Mouse (Mus musculus) heart, adult 2 months (tissue): Measurements from ENCODE around the gene Washc3.

Experiments
- CTCF ChIP-seq: fragments of 200-600 bp; IDR thresholded peaks from 2 replicates; pipeline ENCODE4 v1.8.1; 2022; ENCODE audit warnings: antibody characterized with exemption, mild to moderate bottlenecking, moderate library complexity
- EP300 ChIP-seq: fragments of 200-500 bp; IDR thresholded peaks from 2 replicates; pipeline ENCODE4 v1.6.1; 2011; ENCODE audit warnings: low read depth, low read length, control low read depth; ENCODE audit not compliant: insufficient read depth
- POLR2A ChIP-seq: fragments of 200-500 bp; IDR thresholded peaks from 2 replicates; pipeline ENCODE4 v1.6.1; 2011; ENCODE audit warnings: mild to moderate bottlenecking, low read depth, low read length, control low read depth; ENCODE audit not compliant: insufficient read depth

DNA sequence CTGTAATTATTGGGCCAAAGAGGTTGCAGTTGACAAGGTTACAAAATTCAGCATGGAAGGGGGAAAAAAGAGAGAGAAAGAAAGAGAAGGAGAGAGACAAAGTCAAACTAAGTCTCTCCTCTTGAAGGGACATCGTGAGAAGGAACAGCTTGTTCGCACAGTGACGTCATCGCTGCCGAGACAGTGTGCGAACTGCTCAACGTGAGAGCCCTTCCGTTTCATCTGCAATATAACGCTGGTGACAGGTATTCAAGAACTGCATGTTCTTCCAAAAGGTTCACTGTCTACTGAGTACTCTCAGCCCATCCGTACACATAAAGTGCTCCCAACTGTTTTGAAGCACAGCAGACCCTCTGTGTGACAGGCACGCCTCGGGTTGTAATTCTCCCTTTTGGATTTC, 59.4 kb downstream of the Washc3 start:
- TF ChIP-seq POLR2A (no peak), CTCF (no peak), EP300 (0 out of 2 replicates have a peak, but pooled peaks have one; percentile 11)
